ENCODE assay signal across 26 mouse cellular contexts in the genomic region with DNA sequence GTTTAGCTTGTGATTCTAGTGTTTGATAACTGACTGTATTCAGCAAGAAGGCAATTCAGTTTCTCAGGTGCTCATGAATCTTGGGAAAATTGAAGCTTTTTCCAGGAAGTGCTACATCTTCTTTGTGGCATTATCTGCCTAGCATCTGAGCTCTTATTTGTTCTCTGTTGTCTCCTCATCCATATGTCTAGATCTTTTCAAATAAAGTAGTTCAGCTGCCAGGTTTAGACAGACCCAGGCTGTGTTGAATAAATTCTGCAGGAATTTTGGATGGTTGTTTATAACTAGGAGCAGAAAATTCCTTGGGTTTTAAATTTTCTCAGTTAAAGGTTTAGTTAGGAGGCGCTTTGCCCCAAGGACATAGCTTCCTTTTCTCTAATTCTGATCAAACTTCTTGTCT.
"Had no signal": no experiment of that assay in that cellular context is flagged by ENCODE, and none has a peak within 500 bp of the region (broad histone marks: within the 10 kb centered on the region; RNA-seq: fewer than 3 reads in every experiment).

No protein-coding gene starts in this region.

- H3K9ac ChIP-seq: heart, embryonic 12.5 days; hindbrain, embryonic 12.5 days; hindbrain, embryonic 14.5 days; kidney, embryonic 15.5 days; limb, embryonic 13.5 days; limb, embryonic 15.5 days; liver, embryonic 12.5 days; liver, embryonic 14.5 days had no signal

- DNase-seq: gastrocnemius, adult 2 months; gastrocnemius, postnatal 10 days; gastrocnemius, postnatal 25 days; heart, adult 18-20 months; heart, postnatal 10 days; heart, postnatal 4 days; kidney, adult 11 months; kidney, adult 2 months; kidney, adult 9 months; kidney, postnatal 14 days; kidney, postnatal 36 days; layer of hippocampus, postnatal 36 days; left cerebral cortex, postnatal 4 days had no signal

- H3K4me2 ChIP-seq: heart, embryonic 12.5 days; hindbrain, embryonic 12.5 days; hindbrain, embryonic 14.5 days; kidney, embryonic 15.5 days; limb, embryonic 13.5 days; limb, embryonic 15.5 days; liver, embryonic 12.5 days had no signal

- H3K36me3 ChIP-seq: heart, embryonic 10.5 days; heart, embryonic 12.5 days; hindbrain, embryonic 10.5 days; hindbrain, embryonic 12.5 days; kidney, embryonic 15.5 days; limb, embryonic 13.5 days; limb, embryonic 15.5 days; liver, embryonic 12.5 days had no signal

- H3K27me3 ChIP-seq: heart, embryonic 12.5 days; hindbrain, embryonic 12.5 days; kidney, embryonic 15.5 days; limb, embryonic 13.5 days; limb, embryonic 15.5 days; liver, embryonic 12.5 days had no signal

- H3K9me3 ChIP-seq: heart, embryonic 10.5 days; heart, embryonic 12.5 days; hindbrain, embryonic 10.5 days; hindbrain, embryonic 12.5 days; kidney, embryonic 15.5 days; limb, embryonic 13.5 days; limb, embryonic 15.5 days; liver, embryonic 12.5 days had no signal

- H3K4me1 ChIP-seq: heart, embryonic 10.5 days; heart, embryonic 12.5 days; hindbrain, embryonic 10.5 days; hindbrain, embryonic 12.5 days; kidney, embryonic 15.5 days; limb, embryonic 13.5 days; limb, embryonic 15.5 days; liver, embryonic 12.5 days had no signal

- H3K4me3 ChIP-seq: gastrocnemius, adult 2 months; heart, embryonic 10.5 days; heart, embryonic 12.5 days; hindbrain, embryonic 10.5 days; hindbrain, embryonic 12.5 days; kidney, embryonic 15.5 days; limb, embryonic 13.5 days; limb, embryonic 15.5 days; liver, embryonic 12.5 days had no signal

- ATAC-seq: hindbrain, embryonic 16.5 days; intestine, embryonic 16.5 days; liver, embryonic 12.5 days had no signal

- H3K27ac ChIP-seq: gastrocnemius, adult 2 months; heart, embryonic 10.5 days; hindbrain, embryonic 10.5 days; hindbrain, embryonic 12.5 days; hindbrain, embryonic 14.5 days; kidney, embryonic 15.5 days; kidney, postnatal 0 days; limb, embryonic 13.5 days; limb, embryonic 15.5 days; liver, embryonic 12.5 days; liver, embryonic 14.5 days had no signal
